Mouse (Mus musculus): ENCODE data around the gene H2-M10.5.
"Not testable (repeated sequence)": the region's sequence is repeated elsewhere in the genome, so short reads cannot be mapped to it uniquely, and the experiment has no call there.

H2-M10.5 gene

DNA sequence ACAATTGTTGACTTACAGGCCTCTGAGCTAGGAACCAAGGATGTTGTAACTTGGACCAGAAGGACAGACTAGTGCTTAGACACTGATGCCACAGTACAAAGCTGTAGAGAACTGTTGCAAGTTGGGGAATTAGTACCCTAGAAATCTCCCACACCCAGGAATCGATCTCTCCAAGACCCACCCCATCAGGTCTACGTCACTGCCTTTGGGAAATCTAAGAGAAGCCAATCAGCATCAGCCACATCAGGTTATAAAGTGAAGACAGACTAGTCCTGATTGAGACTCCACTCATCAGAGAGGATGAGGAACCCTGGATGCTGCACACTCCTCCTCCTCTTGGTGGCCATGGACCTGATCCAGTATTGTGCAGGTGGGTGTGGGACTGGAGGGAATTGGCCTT is at the start of gene H2-M10.5:
H2-M10.5 (plus strand) TSS at position 301 of the 400 bp plus-strand sequence.
- not testable (repeated sequence) for DNase-seq (ENCODE audit: low spot score in 2 of 2)

DNA sequence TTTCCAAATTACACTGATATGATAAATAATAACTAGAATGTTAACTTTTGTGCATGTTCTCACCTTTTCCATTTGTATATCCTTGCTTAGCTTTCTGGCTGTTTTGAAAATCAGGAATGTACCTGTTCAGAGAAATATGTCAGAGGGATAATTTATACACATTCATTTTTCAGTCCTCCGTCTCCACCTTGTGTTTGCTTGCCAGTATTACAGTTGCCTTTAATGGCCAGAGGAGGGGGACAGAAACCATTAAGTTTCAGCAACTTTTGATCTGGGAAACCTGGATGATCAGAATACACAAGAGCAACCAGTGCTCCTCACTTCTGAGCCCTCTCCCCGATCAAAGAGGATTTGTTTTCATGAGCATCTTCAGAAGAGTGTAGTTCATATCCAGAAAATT is 46.7 kb upstream of the H2-M10.5 start:
- no peak for DNase-seq (ENCODE audit: low spot score in 2 of 2)

DNA sequence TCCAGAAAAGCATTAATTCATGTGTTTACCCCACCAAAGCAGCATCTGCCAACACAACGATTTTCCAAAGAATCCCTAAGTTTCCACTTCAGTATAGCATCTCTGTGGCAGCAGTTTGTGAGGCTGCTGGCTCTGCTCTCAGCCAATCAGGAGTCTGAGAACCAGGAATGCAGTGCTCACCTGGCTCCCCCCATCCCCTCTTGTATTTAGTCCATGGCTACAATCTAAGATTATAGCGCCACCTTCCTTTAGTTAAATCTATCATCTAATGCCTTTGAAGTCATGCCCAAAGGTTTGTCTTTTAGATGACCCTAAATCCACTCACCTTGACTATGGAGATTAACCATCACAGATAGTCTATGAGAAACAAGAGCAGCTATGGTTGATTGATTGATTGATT is 8.9 kb upstream of the H2-M10.5 start:
- no peak for DNase-seq (ENCODE audit: low spot score in 2 of 2)

DNA sequence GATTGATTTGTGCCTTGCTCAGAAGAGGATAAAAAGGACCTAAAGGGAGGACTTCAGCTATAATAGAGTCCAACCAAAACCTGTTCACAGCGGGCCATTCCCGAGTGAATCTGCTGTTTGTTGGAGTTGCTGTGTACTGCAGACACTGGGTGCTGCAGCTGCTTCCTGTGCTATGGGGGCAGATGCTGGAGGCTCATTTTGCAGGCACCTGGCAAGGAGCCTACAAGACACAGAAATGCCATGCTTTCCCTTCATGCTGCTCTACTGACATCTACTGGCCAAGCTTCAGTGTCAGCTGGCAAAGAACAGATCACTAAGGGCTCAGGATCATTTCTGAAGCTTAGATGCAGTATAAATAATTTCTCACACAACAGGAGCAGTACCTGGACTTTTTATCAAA is 8.5 kb upstream of the H2-M10.5 start:
- not testable (repeated sequence) for DNase-seq (ENCODE audit: low spot score in 2 of 2)

DNA sequence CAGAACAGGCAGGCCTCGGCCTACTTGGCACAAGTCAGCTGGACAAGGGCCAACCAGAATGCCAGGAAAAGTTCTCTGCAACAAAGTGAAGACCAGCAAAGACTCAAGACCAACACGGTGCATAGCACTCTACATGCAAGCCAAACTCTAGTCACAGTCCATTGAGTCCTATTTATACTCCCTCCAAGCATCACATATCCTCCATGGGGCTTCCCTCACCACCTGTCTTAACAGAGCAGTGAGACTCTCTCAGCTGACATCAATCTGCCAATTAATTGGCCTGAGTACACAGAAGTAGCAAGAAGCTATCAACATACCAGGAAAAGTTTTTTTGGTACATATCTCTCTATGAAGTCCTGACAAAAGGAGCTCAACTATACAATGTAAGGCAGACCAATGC is 7.3 kb upstream of the H2-M10.5 start:
- not testable (repeated sequence) for DNase-seq (ENCODE audit: low spot score in 2 of 2)

DNA sequence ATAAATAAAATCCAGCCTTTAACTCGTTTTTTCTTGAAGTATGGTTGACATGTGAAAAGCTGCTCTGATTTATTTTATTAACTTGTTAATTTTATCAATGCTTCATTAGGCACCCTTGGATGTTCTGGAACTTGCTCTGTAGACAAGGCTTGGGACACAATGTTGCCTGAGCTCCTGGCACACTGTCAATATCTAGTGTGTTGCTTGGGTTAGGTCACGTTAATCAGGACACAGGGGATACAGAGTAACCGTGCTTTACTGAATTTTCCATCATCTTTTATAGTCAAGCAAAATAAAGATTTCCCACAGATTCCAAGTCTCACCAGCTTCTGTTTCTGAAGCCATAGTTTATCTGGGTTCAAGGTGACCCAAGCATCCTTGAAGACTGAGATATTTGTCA is 8.8 kb downstream of the H2-M10.5 start:
- DNase-seq (ENCODE audit: low spot score in 2 of 2), result no peak

DNA sequence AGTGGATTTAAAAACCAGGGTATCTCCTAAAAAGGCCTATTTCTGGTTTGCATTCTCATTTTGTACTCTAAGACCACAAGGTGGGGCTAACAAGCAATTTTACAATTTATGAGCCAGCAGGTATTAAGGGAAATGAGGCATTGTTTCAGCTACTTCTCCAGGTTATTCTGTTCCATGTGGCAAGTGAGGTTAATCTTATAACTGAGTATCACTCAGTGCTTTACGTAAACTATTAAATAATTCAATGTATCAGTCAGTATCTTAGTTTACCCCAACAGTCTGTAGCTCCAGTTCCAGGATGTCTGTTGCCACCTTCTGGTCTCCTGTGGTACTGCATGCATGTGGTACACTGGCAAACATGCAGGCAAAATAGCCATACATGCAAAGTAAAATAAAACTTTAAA is 13.8 kb downstream of the H2-M10.5 start:
- not testable (repeated sequence) for DNase-seq (ENCODE audit: low spot score in 2 of 2)

DNA sequence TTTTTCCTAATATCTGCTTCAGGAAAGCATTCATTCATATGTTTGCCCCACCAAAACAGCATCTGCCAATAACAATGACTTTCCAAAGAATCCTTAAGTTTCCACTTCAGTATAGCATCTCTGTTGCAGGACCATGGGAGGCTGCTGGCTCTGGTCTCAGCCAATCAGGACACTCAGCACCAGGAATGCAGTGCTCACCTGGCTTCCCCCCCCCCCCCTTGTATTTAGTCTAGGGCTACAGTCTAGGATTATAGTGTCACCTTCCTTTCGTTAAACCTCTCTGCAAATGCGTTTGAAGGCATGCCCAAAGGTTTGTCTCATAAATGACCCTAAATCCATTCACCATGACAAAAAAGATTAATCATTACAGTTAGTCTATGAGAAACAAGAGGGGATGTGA is 15.6 kb downstream of the H2-M10.5 start:
- DNase-seq (ENCODE audit: low spot score in 2 of 2), result no peak

DNA sequence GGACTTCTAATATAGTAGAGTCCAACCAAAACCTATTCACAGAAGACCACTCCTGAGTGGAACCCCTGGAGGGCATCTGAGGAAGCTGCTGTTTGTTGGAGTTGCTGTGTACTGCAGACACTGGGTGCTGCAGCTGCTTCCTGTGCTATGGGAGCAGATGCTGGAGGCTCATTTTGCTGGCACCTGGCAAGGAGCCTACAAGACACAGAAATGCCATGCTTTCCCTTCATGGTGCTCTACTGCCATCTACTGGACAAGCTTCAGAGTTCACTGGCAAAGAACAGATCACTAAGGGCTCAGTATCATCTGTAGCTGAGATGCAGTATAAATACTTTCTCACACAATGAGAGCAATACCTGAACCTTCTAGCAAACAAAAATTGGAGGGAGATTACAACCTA is 16.1 kb downstream of the H2-M10.5 start:
- DNase-seq (ENCODE audit: low spot score in 2 of 2), result peak in 1 of 2 experiments; percentile 29

DNA sequence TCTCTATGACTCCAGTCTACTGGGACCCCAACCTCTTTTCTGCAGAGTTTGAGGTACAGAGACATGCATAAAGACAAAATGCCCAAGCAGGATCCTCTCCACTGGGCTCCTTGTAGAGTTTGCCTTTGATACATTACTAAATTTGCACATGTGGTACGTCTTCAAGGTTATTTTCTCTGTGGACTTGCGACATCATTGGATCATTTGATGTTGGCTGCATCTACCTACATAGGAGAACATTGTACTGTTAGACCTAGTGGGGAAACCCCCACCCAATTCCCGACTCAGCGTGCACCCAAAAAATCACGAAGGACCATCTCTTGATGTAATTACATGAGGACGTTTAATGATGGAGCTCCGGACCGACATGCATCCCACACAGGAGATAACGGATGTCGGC is 26.8 kb downstream of the H2-M10.5 start:
- no peak for DNase-seq (ENCODE audit: low spot score in 2 of 2)

DNA sequence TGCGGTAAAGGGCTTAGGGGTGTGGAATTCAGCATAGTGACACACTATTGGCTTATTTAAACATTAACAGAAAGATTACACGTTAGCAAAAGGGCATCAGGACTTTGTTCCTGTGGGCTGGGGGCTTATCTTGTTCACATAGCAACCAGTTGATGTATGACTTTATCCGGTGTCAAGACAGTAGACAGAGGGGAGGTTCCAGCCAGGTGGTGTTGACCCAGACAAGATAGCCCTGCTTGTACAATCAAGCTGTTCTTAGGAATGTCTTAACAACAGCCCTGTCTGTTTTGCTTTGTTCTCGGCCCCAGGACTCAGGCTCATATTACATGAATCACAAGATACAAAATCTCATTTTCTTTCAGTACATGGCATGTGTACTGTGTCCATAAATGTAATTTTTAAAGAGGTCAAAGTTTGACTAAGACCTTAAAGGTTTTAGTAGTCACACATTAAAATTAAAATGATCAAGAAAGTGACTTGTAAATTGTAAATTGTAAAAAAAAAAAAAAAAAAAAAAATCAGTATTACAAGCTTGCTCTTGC is 27.3 kb downstream of the H2-M10.5 start:
- DNase-seq (ENCODE audit: low spot score in 2 of 2), result not testable (repeated sequence)

DNA sequence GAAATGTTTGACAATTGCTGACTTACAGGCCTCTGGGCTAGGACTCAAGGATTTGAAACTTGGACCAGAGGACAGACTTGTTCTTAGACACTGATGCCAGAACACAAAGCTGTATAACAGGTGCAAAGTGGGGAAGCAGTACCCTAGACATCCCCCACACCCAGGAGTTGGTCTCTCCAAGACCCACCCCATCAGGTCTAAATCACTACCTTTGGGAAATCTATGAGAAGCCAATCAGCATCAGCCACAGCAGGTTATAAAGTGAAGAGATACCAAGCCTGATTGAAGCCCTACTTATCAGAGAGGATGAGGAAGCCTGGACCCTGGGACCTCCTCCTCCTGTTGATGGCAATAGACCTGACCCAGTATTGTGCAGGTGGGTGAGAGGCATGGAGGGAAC is 39.2 kb downstream of the H2-M10.5 start, which contains the start of gene H2-M10.6:
H2-M10.6 (plus strand) TSS at position 301 of the 400 bp plus-strand sequence.
- DNase-seq (ENCODE audit: low spot score in 2 of 2), result no peak

DNA sequence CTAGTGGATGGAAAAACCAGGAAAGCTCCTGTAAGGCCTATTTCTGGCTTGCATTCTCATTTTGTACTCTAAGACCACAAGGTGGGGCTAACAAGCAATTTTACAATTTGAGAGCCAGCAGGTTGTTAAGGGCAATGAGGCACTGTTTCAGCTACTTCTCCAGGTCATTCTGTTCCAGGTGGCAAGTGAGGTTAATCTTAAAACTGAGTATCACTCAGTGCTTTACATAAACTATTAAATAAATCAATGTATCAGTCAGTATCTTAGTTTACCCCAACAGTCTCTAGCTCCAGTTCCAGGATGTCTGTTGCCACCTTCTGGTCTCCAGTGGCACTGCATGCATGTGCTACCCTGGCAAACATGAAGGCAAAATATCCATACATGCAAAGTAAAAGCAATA is 51.3 kb downstream of the H2-M10.5 start:
- no peak for DNase-seq (ENCODE audit: low spot score in 2 of 2)

DNA sequence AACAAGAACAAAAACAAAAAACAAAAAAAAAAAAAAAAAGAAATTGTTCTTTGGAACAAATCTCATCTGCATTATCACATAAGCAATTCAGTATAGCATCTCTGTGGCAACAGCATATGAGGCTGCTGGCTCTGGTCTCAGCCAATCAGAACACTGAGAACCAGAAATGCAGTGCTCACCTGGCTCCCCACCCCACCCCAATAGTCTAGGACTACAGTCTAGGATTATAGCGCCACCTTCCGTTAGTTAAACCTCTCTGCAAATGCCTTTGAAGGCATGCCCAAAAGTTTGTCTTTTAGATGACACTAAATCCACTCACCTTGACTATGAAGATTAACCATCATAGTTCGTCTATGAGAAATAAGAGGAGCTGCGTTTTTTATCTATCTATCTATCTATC is 52.8 kb downstream of the H2-M10.5 start:
- DNase-seq (ENCODE audit: low spot score in 2 of 2), result no peak

Measured in urinary bladder, postnatal 4 days (tissue).